Mouse (Mus musculus): Measurements from ENCODE around the gene Fancl. TPM values are rescaled to one million over a fixed set of nuclear protein-coding genes. Genes with fewer than 3 reads are reported as not detected.
"Not testable (repeated sequence)": the region's sequence is repeated elsewhere in the genome, so short reads cannot be mapped to it uniquely, and the experiment has no call there.

The Fancl gene
- total RNA-seq (2021) = 1 to 10 TPM; 2.5 to 4.0 TPM
- long read RNA-seq, experiment 1, partial matches to known transcripts = 0 of 3 reads
- long read RNA-seq, experiment 1, other reads (novel, unspliced or antisense) = 1 of 3 reads
- long read RNA-seq, experiment 2, partial matches to known transcripts = 0 of 1 reads
- long read RNA-seq, experiment 2, other reads (novel, unspliced or antisense) = 1 of 1 reads

- DNase-seq = no peak
- intact Hi-C loops (cut with DNase I) = no loop called here
Observed at GRCm38 (mm10) chr11:26385971-26386370, at the start of gene Fancl. Gene Fancl (plus strand): TSS chr11:26386135.

DNA sequence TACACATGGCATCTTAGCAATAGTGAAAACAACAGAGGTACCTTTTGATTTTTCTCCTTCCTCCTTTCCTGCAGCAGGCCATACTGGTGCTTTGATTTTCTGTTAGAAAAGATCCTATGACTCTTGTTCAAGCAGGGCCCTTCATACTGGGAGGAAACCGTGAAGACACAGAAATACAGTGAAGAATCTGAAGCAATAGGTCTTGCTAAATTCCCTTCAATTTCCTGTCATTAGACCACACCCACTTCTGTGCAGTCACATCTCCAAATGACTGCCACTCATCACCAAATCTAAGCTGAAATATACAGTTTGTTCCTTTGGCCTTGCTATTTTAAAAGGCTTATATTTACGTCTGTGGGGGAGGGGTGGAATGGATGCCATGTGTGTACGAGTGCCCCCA lies 49.1 kb upstream of the Fancl start:
- intact Hi-C loops (cut with DNase I) = no loop called here
- DNase-seq = no peak

DNA sequence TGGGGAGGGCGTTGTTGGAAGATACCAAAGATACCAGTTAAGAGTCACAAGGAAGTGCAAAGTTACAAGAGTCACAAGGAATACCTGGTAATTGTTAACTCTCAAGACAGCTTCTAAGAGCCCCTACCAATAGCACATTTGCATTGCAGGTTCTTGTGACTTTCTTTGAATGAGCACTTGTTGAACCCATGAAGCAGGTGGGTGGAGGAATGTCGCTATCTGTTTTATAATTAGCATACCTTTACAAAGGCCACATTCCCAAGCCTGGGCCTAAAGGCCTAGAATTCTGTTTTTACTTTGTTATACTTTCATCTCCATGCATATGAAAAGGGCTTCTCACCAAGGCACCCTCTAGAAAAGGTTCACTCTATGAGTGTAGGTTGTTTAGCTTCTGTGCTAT lies 15.8 kb upstream of the Fancl start:
- DNase-seq; intact Hi-C loops (cut with DNase I): not testable (repeated sequence)

- intact Hi-C loops (cut with DNase I); DNase-seq: not testable (repeated sequence)
Observed at GRCm38 (mm10) chr11:26371980-26372379, 14.0 kb upstream of the Fancl start.

DNA sequence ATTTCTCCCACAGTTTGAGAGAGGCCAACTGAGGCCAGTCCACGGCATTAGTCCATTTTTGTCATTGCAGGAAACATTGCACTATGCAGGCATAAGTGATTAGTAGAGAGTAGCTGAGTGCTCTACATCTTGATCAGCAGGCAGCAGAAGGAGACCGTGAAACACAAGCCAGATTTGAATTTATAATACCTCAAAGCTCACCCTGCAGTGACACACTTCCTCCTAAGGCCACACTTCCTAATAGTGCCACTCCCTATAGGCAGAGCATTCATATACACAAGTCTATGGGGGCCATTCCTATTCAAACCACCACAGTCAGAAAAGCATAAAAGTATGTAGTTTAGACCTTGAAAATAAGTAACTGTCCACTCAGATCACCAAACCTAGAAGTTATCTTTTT lies 11.8 kb upstream of the Fancl start:
- intact Hi-C loops (cut with DNase I) = no loop called here
- no peak for DNase-seq

GRCm38 (mm10) chr11:26378074-26378473 lies 7.9 kb upstream of the Fancl start:
- intact Hi-C loops (cut with DNase I) = no loop called here
- DNase-seq = no peak

DNA sequence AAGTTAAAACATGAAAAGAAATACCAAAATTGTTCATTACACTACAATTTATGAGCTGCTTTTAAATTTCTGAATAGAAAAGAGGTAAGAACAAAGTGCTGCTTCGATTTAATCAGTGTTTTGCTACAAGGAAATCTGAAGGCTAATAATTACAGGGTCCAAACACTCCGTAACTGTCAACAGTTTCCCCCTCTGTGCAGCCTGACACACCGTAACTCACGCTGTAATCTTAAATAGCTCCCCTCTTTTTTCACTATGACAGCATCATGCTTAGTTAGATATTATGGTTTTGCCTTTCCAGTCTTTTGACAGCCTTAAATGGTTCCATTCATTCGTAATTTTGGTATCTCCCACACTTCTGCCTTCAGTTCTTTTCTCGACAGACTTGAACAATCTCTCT lies 4.4 kb upstream of the Fancl start:
- intact Hi-C loops (cut with DNase I) = no loop called here
- DNase-seq = no peak

GRCm38 (mm10) chr11:26386678-26387077 lies 743 bp downstream of the Fancl start:
- intact Hi-C loops (cut with DNase I) = no loop called here
- no peak for DNase-seq

GRCm38 (mm10) chr11:26387087-26387611 lies 1.2 kb downstream of the Fancl start:
- DNase-seq = peak; percentile 84 to 89
- intact Hi-C loops (cut with DNase I) = no loop called here

- DNase-seq = no peak
- intact Hi-C loops (cut with DNase I) = no loop called here
Observed at GRCm38 (mm10) chr11:26395561-26395960, 9.6 kb downstream of the Fancl start.

GRCm38 (mm10) chr11:26412972-26413371 lies 27.0 kb downstream of the Fancl start:
- intact Hi-C loops (cut with DNase I) = no loop called here
- DNase-seq = no peak

- intact Hi-C loops (cut with DNase I) = no loop called here
- DNase-seq = no peak
Observed at GRCm38 (mm10) chr11:26421472-26421871, 35.5 kb downstream of the Fancl start.

GRCm38 (mm10) chr11:26434229-26434628 lies 48.3 kb downstream of the Fancl start:
- intact Hi-C loops (cut with DNase I) = no loop called here
- DNase-seq = no peak

DNA sequence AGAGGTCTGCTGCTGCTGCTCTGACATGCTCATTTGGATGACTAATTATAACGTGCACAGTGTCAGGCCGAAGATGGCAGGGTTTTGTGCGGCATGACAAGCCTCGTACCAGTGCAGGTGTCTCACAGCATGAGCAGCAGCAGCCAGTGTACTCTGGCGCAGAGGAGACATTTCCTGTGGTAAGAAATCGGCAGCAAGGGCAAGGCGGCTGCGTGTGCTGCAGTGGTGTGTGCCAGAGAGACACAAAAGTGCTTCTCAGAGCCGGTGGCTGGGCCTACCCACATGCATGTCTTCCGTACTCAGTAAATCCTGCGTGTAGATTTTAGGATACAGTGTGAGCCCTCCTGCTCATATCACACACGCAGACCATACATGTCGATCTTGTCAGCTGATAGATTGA lies 51.9 kb downstream of the Fancl start:
- DNase-seq = no peak
- intact Hi-C loops (cut with DNase I) = no loop called here

DNA sequence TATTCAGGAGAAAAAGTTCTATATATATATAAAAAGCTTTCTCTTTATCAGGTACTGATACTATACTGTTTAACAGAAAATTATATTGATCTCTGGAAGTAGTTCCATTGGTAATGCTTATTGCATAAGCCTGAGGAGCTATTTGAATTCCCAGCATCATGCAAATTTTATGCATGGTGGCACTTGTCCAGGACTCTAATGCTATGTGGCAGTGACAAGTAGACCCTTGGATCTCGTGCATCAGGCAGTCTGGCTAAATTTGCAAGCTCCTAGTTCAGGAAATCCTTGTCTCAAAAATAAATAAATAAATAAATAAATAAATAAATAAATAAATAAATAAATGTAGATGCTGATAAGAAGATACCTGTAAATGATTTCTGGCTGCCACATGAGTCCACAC lies 55.2 kb downstream of the Fancl start:
- no peak for DNase-seq
- intact Hi-C loops (cut with DNase I) = no loop called here

- DNase-seq = no peak
- intact Hi-C loops (cut with DNase I) = no loop called here
Observed at GRCm38 (mm10) chr11:26444374-26444773, 58.4 kb downstream of the Fancl start.

GRCm38 (mm10) chr11:26449789-26450188 lies 63.9 kb downstream of the Fancl start:
- no peak for DNase-seq
- intact Hi-C loops (cut with DNase I) = no loop called here

GRCm38 (mm10) chr11:26450636-26451035 lies 64.7 kb downstream of the Fancl start:
- DNase-seq = no peak
- intact Hi-C loops (cut with DNase I) = no loop called here

GRCm38 (mm10) chr11:26451228-26451627 lies 65.3 kb downstream of the Fancl start:
- intact Hi-C loops (cut with DNase I) = no loop called here

GRCm38 (mm10) chr11:26452693-26453092 lies 66.8 kb downstream of the Fancl start:
- no peak for DNase-seq
- intact Hi-C loops (cut with DNase I) = no loop called here

More at GRCm38 (mm10) chr11:26451228-26451627, 65.3 kb downstream of the Fancl start:
- no peak for DNase-seq

- intact Hi-C loops (cut with DNase I) = no loop called here
- no peak for DNase-seq
Observed at GRCm38 (mm10) chr11:26454081-26454480, 68.1 kb downstream of the Fancl start.

DNA sequence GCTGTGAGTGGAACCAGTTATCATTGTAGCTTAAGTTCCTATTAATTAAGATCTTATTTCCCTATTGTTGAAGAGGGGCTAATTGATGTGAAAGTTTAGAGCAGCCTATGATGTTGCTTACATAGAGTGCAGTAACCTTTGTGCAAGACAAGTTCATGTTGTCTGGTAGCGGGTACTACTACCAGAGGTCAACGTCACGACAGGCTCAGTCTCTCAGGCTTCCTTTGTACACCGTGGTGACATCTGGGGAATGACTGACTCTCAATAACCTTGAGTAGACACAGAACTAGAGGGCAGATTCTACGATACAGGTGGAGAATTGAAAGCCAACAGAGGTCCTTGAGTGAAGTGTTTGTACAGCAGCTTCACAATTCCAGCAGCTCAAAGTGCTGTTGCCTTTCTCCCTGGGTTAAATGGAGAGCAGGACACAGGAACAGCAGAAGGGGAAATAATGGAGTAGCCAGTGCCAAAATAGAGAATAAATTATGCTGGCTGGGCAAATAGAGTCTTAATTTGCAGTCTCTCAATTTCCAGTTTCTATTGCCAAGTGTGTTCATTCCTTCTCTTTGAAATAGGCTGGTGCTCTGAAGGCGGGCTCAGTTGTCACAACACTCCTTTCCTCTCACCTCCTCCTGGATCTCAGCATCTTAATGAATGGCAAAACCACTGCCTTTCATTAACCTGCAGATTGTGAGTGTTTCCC lies 91.3 kb downstream of the Fancl start:
- no peak for DNase-seq
- intact Hi-C loops (cut with DNase I) = no loop called here

Data from gastrocnemius, postnatal 36 days (tissue).